Mouse (Mus musculus) liver, embryonic 14.5 days (tissue): ENCODE measurements around the gene Cc2d2a.

Experiments
- CTCF ChIP-seq: IDR thresholded peaks from 2 replicates; pipeline ENCODE4 v1.5.1; 2016; ENCODE audit warnings: antibody characterized with exemption, low read depth, control low read depth
- EP300 ChIP-seq: IDR thresholded peaks from 2 replicates; pipeline ENCODE4 v1.6.1; 2016; ENCODE audit warnings: antibody characterized with exemption, low read depth

- TF ChIP-seq CTCF (no peak), EP300 (no peak)
Observed at GRCm38 (mm10) chr5:43770618-43771354, 108.6 kb downstream of the Cc2d2a start.
